Mouse (Mus musculus): ENCODE measurements at regions not wholly inside any gene's neighbourhood (a gene's known extent, or its start where the extent isn't known, plus 50 kb on each side); places are given as distances from the start of the nearest gene placed in this dataset.

GRCm38 (mm10) chr15:64520568-64520967 is 296.9 kb upstream of the Gm21798 start:
- no peak for DNase-seq (ENCODE audit: low spot score in 2 of 2)

GRCm38 (mm10) chr15:64532260-64533120 is 285.0 kb upstream of the Gm21798 start:
- DNase-seq (ENCODE audit: low spot score in 2 of 2) = no peak

- DNase-seq (ENCODE audit: low spot score in 2 of 2) = no peak
Observed at GRCm38 (mm10) chr15:64533169-64533795, 284.2 kb upstream of the Gm21798 start.

DNA sequence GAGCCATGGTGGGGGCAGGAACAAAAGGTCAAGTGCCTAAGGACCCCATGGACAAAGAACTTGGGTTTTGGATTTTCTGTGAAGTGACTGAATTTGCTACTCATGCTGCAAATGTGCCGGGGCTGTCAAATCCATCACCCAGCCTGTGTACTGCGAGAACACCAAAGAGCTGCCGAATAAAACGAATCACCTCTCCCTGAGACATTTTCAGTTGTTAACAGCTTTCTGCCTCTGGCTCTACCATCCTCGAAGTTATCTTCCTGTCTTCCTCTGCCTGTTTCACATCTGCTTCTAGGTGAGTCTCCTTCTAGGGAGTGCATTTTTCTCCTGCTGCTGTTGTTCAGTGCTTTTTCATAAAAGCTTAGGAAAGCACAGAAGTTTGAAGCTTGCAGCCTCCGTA is 283.3 kb upstream of the Gm21798 start:
- no peak for DNase-seq (ENCODE audit: low spot score in 2 of 2)

DNA sequence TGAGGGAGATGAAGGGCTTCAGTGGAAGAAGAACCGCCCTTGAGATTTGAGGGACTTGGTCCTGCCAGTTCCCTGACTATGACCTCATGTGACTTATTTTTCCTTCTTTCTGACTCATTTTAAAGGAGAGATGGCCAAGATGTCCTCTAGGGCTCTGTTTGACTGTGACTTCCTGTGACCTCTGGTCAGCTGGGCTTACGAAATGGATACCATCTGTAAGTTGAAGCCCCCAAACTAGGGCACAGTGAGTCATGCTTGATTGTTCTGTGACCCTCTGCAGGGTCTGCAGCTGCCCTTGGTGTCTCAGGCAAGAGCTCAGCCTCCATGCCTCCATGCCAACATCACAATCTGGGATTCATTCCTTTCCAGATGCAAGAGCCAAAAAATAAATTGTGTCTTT is 282.3 kb upstream of the Gm21798 start:
- DNase-seq (ENCODE audit: low spot score in 2 of 2) = no peak

GRCm38 (mm10) chr15:64541395-64541794 is 276.1 kb upstream of the Gm21798 start:
- no peak for DNase-seq (ENCODE audit: low spot score in 2 of 2)

DNA sequence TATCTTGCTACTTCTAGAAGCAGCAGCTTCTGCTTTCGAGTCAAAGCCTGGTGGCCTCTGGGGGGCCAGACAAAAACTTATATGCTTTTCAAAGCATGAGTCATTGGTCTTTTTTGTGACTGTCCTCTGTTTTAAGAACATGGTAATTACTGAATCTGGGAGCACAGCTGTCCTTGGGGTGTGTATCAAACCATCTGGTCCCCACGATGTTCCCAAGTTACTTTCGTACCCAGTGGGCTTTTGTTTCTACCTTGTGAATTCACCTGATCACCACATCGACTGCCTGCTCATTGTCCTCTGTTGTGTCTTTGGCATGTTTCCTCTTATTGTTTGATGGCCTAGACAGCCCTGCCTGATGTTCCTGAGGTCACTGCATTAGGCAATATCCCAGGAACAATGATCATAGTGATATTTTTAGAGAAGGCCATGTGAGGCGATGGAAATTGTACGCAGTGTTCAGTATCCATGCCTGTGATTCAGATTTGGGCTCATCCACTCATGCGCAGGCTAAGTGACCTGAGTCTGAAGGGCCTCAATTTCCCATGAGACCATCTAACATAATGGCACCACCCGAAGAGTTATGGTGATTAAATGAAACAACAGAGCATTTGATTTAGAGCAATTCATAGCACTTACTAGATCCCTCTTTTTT is 275.1 kb upstream of the Gm21798 start:
- DNase-seq (ENCODE audit: low spot score in 2 of 2) = peak in 1 of 2 experiments; percentile 35

DNA sequence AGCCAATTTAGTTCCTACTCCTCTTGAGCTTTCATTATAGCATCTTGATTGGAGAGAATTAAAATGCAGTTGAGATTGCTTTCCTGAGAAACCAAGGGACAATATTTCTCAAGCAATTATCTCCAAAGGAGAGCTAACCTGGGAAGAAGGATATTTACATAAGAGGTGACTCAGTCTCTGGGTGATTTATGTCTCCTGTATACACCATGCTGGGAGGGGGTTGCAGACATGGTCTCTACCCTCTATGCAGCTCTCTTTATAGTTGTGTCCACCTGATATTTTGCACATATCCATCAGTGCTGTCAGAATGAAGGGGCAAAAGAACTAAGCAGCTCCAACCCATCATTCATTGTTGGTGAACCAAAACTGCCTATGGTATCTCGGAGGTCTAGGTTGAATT is 274.6 kb upstream of the Gm21798 start:
- no peak for DNase-seq (ENCODE audit: low spot score in 2 of 2)

DNA sequence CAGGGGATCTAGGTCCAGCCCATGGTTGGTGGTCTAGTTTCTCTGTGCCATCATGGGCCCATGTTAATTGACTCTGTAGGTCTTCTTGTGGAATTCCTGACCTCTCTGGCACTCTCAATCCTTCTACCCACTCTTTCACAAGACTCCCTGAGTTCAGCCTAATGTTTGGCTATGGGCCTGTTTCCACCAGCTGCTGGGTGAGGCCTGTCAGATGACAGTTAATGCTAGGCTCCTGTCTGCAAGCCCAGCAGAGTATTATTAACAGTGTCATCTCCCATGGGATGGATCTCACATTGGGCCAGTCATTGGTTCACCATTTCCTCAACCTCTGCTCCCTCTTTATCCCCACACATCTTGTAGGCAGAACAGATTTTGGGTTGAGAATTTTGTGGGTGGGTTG is 271.5 kb upstream of the Gm21798 start:
- no peak for DNase-seq (ENCODE audit: low spot score in 2 of 2)

DNA sequence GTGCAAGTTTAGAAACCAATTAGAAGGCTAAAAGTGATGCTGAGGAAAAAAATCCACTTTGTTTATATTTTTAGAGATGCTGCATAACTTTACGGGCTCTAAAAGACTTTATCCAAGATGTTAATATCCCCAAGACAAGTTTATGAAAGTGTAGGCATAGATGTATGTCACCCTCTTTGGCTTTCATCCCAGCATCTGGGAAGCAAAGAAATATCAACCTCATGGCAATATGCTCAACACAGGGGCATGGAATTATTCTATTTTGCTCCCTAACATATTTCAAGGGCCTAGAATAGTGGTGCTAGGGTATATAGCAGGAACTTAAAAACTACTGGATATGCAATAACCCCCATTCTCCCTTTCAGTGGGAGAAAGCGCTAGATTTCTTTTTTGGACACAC is 260.0 kb upstream of the Gm21798 start:
- DNase-seq (ENCODE audit: low spot score in 2 of 2) = peak in 1 of 2 experiments; percentile 30

DNA sequence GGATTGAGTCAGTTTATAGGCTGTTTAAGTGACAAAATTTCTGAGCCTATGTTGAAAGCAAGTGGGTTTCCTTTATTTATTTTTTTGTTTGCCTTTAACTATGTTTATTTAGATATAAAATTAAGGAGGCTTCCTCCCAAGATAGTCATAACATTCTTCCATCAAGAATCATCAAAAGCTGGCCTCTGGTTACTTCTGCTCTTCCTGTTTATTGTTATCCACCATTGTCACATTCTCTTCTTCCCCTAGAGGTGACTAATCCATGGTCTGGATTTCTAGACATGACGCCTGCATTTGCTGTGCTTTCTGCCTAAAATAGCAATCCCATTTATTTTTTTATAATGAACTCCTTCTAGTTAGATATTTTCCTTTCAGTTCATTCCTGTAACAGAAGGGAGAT is 259.3 kb upstream of the Gm21798 start:
- no peak for DNase-seq (ENCODE audit: low spot score in 2 of 2)

- peak; percentile 54 to 80 for DNase-seq (ENCODE audit: low spot score in 2 of 2)
Observed at GRCm38 (mm10) chr15:64562431-64563111, 254.9 kb upstream of the Gm21798 start.

GRCm38 (mm10) chr15:64564703-64565102 is 252.8 kb upstream of the Gm21798 start:
- no peak for DNase-seq (ENCODE audit: low spot score in 2 of 2)

DNA sequence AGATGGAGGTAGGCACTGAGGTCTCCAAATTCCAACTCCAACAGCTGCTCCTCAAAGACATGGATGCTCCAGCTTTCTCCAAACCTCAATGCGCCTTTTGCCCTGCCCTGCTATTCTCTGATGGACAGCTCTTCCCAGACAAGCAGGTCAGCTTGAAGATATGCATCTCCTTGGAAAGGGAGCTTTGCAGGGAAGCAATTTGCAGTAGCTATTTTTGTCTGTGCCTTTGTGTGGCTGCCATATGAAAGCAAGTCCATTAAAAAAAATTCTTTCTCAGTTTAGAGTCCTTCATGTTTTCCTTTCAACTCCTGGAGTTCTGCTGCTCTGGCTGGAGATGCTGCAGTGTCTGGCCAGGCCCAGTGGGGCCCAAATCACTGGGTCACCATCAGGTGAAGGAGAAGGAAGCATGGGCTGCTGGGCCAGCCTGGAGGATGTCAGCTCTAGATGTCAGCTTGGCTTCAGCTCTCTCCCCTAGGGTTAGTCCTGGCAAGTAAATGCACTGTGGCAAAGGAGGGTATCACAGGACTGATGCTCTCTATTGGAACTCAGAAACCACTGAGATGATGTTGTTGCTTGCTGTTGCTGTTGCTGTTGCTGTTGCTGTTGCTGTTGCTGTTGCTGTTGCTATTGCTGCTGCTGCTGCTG is 240.5 kb upstream of the Gm21798 start:
- no peak for DNase-seq (ENCODE audit: low spot score in 2 of 2)

GRCm38 (mm10) chr15:64578991-64579390 is 238.5 kb upstream of the Gm21798 start:
- DNase-seq (ENCODE audit: low spot score in 2 of 2) = no peak

DNA sequence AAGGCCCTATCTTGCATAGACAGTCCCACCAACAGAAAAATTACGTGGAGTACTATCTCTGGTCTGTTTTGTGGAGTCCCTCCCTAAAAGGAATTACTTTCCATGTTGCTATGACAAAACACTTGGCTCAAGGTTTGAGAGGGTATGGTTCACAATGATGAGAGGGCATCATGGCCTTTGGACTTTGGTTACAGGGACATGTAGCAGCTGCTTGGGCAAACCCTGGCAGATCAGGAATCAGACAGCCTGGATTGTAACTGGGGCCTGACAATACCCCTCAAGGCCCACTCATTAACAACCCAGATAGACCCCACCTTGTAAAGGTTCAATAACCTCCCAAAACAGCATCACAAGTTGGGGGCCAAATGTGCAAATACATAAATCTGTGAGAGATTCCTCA is 237.0 kb upstream of the Gm21798 start:
- DNase-seq (ENCODE audit: low spot score in 2 of 2) = no peak

DNA sequence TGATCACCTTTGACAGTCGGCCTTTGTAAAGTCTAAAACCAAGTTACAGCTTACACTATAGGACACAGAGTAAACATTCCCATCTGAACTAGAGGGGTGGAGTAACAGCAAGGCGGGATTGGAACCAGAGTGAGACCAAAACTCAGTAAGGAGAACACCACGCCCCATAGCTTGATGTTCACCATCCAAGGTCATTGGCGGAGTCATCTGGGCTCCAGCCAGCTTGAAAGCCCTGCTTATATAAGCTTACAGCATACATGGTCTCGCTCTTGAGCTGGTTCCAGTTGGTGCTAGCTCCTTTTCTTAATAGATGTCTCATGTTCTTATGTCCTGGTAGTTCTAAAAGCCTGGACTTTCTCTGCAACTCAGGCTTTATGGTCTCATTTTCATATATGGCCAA is 236.4 kb upstream of the Gm21798 start:
- no peak for DNase-seq (ENCODE audit: low spot score in 2 of 2)

GRCm38 (mm10) chr15:64584129-64584528 is 233.4 kb upstream of the Gm21798 start:
- DNase-seq (ENCODE audit: low spot score in 2 of 2) = no peak

- DNase-seq (ENCODE audit: low spot score in 2 of 2) = no peak
Observed at GRCm38 (mm10) chr15:64586776-64587175, 230.7 kb upstream of the Gm21798 start.

GRCm38 (mm10) chr15:64590092-64590881 is 227.2 kb upstream of the Gm21798 start:
- peak in 1 of 2 experiments; percentile 11 for DNase-seq (ENCODE audit: low spot score in 2 of 2)

- DNase-seq (ENCODE audit: low spot score in 2 of 2) = no peak
Observed at GRCm38 (mm10) chr15:64613503-64613902, 204.0 kb upstream of the Gm21798 start.
